25 mouse cellular contexts compared by ENCODE assay signal in the genomic region with DNA sequence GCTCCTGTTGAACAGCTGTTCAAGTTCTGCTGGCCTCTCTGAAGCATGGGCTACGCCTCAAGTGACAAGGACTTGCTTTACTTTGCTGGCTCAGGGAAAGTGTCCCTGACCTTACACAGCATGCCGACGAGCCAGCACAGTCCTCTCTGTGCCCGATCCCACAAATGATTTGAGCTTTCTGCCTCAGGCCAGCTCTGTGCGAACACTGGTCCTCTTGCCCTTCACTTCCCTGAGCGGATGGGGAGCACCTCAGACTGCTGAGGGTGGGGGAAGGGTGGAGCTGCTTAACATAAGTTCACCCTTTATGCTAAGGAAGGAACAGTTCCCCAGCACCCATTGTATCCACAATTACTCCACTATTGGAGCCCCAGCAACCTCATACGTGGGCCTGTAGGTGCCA.
DNase-seq lines count a peak whose midpoint lies in the region; ATAC-seq and TF ChIP-seq lines count a peak whose summit lies in the region.
"Had no signal": no experiment of that assay in that cellular context is flagged by ENCODE, and none has a peak within 500 bp of the region (broad histone marks: within the 10 kb centered on the region; RNA-seq: fewer than 3 reads in every experiment).

No protein-coding gene starts in this region.

- no peak overlapping the region for H3K4me2 ChIP-seq in intestine, postnatal 0 days (replicated peaks; ENCODE audit: low read depth)
- no peak overlapping the region for H3K4me2 ChIP-seq in intestine, embryonic 15.5 days (replicated peaks)
- H3K4me2 ChIP-seq in forebrain, postnatal 0 days (ENCODE audit: low read depth): no peak overlapping the region
- H3K4me2 ChIP-seq: embryonic facial prominence, embryonic 13.5 days; embryonic facial prominence, embryonic 15.5 days; forebrain, embryonic 12.5 days had no signal

- 0 out of 2 replicates have a peak, but pooled peaks have one; percentile 5 for TF ChIP-seq CTCF in intestine, postnatal 0 days (IDR thresholded peaks at IDR 0.05; ENCODE audit: low read depth)
- no peak for TF ChIP-seq CTCF in ES-Bruce4 (IDR thresholded peaks at IDR 0.05; ENCODE audit: low read depth, low read length)
- no peak for TF ChIP-seq CTCF in forebrain, postnatal 0 days (IDR thresholded peaks at IDR 0.05; ENCODE audit: low read depth)

- TF ChIP-seq EP300 in ES-Bruce4 (IDR thresholded peaks at IDR 0.05; ENCODE audit: insufficient read depth, low read depth, low read length): peak; percentile 77

- TF ChIP-seq POLR2A in ES-Bruce4 (IDR thresholded peaks at IDR 0.05; ENCODE audit: insufficient read depth, low read length): no peak

- DNase-seq in R1 (ENCODE audit: low read depth, low spot score): peak; percentile 15
- DNase-seq in cerebellum, adult 11-12 months: no peak
- no peak for DNase-seq in forebrain, postnatal 0 days
- DNase-seq: adrenal gland, adult 8-10 months; adrenal gland, postnatal 14 days; adrenal gland, postnatal 36 days; cerebellum, adult 18-20 months; cerebellum, adult 8-10 months; cerebellum, adult 9-11 months; cerebellum, postnatal 14 days; cerebellum, postnatal 36 days; embryo, embryonic 11 days had no signal

- H3K27ac ChIP-seq in intestine, postnatal 0 days (ENCODE audit: low read depth, low read length): no peak overlapping the region
- no peak overlapping the region for H3K27ac ChIP-seq in intestine, embryonic 15.5 days
- no peak overlapping the region for H3K27ac ChIP-seq in ES-Bruce4 (ENCODE audit: insufficient read depth, low read length)
- no peak overlapping the region for H3K27ac ChIP-seq in forebrain, postnatal 0 days (ENCODE audit: low read depth, low read length)
- H3K27ac ChIP-seq: embryonic facial prominence, embryonic 13.5 days; embryonic facial prominence, embryonic 15.5 days; forebrain, embryonic 10.5 days; forebrain, embryonic 12.5 days had no signal

- H3K9ac ChIP-seq in intestine, postnatal 0 days (ENCODE audit: low read depth, low read length): no peak overlapping the region
- H3K9ac ChIP-seq in intestine, embryonic 15.5 days: no peak overlapping the region
- H3K9ac ChIP-seq in ES-Bruce4 (ENCODE audit: low read depth, poor library complexity, severe bottlenecking): no peak overlapping the region
- H3K9ac ChIP-seq in forebrain, postnatal 0 days: no peak overlapping the region
- H3K9ac ChIP-seq: embryonic facial prominence, embryonic 13.5 days; embryonic facial prominence, embryonic 15.5 days; forebrain, embryonic 12.5 days had no signal

- H3K4me1 ChIP-seq in intestine, postnatal 0 days (replicated peaks; ENCODE audit: control insufficient read depth, insufficient read depth, low read length): 0 out of 2 replicates have a peak, but pooled peaks cover 3% of the 10 kb centered on the region
- no peaks in the 10 kb centered on the region for H3K4me1 ChIP-seq in intestine, embryonic 15.5 days (replicated peaks)
- peaks cover 2% of the 10 kb centered on the region for H3K4me1 ChIP-seq in ES-Bruce4 (ENCODE audit: control insufficient read depth, insufficient read depth, low read length)
- no peaks in the 10 kb centered on the region for H3K4me1 ChIP-seq in forebrain, postnatal 0 days (ENCODE audit: insufficient read depth)
- H3K4me1 ChIP-seq: embryonic facial prominence, embryonic 13.5 days; embryonic facial prominence, embryonic 15.5 days had no signal

- 73% methylated on average over 7 of the region's 7 CpGs for WGBS in intestine, postnatal 0 days
- 74% methylated on average over 7 of the region's 7 CpGs for WGBS in intestine, embryonic 15.5 days
- 75% methylated on average over 7 of the region's 7 CpGs for whole genome bisulfite sequencing in forebrain, postnatal 0 days

- peaks cover 6% of the 10 kb centered on the region; the same call in 1 of the 2 replicates for H3K27me3 ChIP-seq in intestine, postnatal 0 days (replicated peaks; ENCODE audit: control insufficient read depth, insufficient read depth, low read length)
- peaks cover 6% of the 10 kb centered on the region; the same call in 1 of the 2 replicates for H3K27me3 ChIP-seq in intestine, embryonic 15.5 days (replicated peaks)
- no peaks in the 10 kb centered on the region for H3K27me3 ChIP-seq in ES-Bruce4 (ENCODE audit: control insufficient read depth, insufficient read depth, low read length, poor library complexity, severe bottlenecking)
- peaks cover 31% of the 10 kb centered on the region for H3K27me3 ChIP-seq in forebrain, postnatal 0 days (ENCODE audit: insufficient read depth, low read length)
- H3K27me3 ChIP-seq: Patski had no signal

- H3K36me3 ChIP-seq in intestine, postnatal 0 days (ENCODE audit: control insufficient read depth, insufficient read depth): no peaks in the 10 kb centered on the region
- H3K36me3 ChIP-seq in intestine, embryonic 15.5 days: no peaks in the 10 kb centered on the region
- no peaks in the 10 kb centered on the region for H3K36me3 ChIP-seq in ES-Bruce4 (ENCODE audit: control insufficient read depth, insufficient read depth, low read length, poor library complexity, severe bottlenecking)
- no peaks in the 10 kb centered on the region for H3K36me3 ChIP-seq in forebrain, postnatal 0 days (ENCODE audit: insufficient read depth)
- H3K36me3 ChIP-seq: embryonic facial prominence, embryonic 13.5 days; embryonic facial prominence, embryonic 15.5 days; forebrain, embryonic 10.5 days; forebrain, embryonic 12.5 days; G1E had no signal

- ATAC-seq in intestine, postnatal 0 days: no peak
- no peak for ATAC-seq in intestine, embryonic 15.5 days
- no peak for ATAC-seq in forebrain, postnatal 0 days
- ATAC-seq: activated CD4-positive, CD25-positive, alpha-beta regulatory T cell, adult 4 months; forebrain, embryonic 14.5 days; forebrain, embryonic 16.5 days; Patski had no signal

- H3K9me3 ChIP-seq in intestine, postnatal 0 days (ENCODE audit: control insufficient read depth): no peaks in the 10 kb centered on the region
- H3K9me3 ChIP-seq in intestine, embryonic 15.5 days: no peaks in the 10 kb centered on the region
- H3K9me3 ChIP-seq in ES-Bruce4 (replicated peaks; ENCODE audit: control insufficient read depth, insufficient read depth, low read length, poor library complexity, severe bottlenecking): no peaks in the 10 kb centered on the region
- no peaks in the 10 kb centered on the region for H3K9me3 ChIP-seq in forebrain, postnatal 0 days (ENCODE audit: low read length)
- H3K9me3 ChIP-seq: embryonic facial prominence, embryonic 13.5 days; embryonic facial prominence, embryonic 15.5 days; forebrain, embryonic 10.5 days; forebrain, embryonic 12.5 days had no signal

- no peak overlapping the region for H3K4me3 ChIP-seq in intestine, postnatal 0 days (ENCODE audit: low read depth, low read length)
- H3K4me3 ChIP-seq in intestine, embryonic 15.5 days (replicated peaks): no peak overlapping the region
- no peak overlapping the region for H3K4me3 ChIP-seq in ES-Bruce4 (ENCODE audit: low read depth, low read length)
- no peak overlapping the region for H3K4me3 ChIP-seq in forebrain, postnatal 0 days (ENCODE audit: low read depth, low read length)
- H3K4me3 ChIP-seq: embryonic facial prominence, embryonic 13.5 days; embryonic facial prominence, embryonic 15.5 days; erythroblast, embryonic 14.5 days; forebrain, embryonic 10.5 days; forebrain, embryonic 12.5 days had no signal
